9 mouse cellular contexts compared by ENCODE assay signal in the genomic region with DNA sequence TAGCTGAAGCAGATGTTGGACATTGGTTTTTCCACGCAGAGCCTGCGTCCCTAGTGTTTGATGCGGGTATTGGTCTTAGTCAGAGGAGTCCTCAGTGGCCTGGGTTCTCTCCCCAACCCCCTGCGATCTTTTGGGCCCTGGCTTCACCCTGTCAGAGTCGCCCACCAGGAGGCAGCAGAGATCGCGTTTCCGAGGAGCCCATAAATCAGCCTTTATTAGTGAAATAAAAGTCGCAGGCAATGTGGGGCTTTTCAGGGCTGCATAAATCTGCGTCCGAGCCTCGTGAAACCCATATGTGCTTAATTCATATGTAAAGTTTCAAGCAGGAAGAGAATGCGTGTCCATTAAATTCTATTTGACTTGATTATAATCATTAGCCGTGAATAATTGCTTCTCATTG. TPM values are rescaled to one million over a fixed set of nuclear protein-coding genes. Genes with fewer than 3 reads are reported as not detected.
DNase-seq lines count a peak whose midpoint lies in the region; ATAC-seq and TF ChIP-seq lines count a peak whose summit lies in the region.
"Had no signal": no experiment of that assay in that cellular context is flagged by ENCODE, and none has a peak within 500 bp of the region (broad histone marks: within the 10 kb centered on the region; RNA-seq: fewer than 3 reads in every experiment).

No protein-coding gene starts in this region.

- TF ChIP-seq CTCF in ES-Bruce4 (IDR thresholded peaks at IDR 0.05; ENCODE audit: low read depth, low read length): peak; percentile 84

- 0 out of 2 replicates have a peak, but pooled peaks have one; percentile 41 for ATAC-seq in erythroid progenitor cell, adult 5-6 weeks (replicated peaks; ENCODE audit: low FRiP score, poor library complexity, severe bottlenecking)
- ATAC-seq in hindbrain, embryonic 13.5 days (ENCODE audit: low FRiP score): 0 out of 2 replicates have a peak, but pooled peaks have one; percentile 8

- no peak overlapping the region for H3K4me3 ChIP-seq in ES-Bruce4 (ENCODE audit: low read depth, low read length)
- no peak overlapping the region for H3K4me3 ChIP-seq in hindbrain, embryonic 13.5 days
- H3K4me3 ChIP-seq: heart, embryonic 15.5 days had no signal

- TF ChIP-seq EP300 in ES-Bruce4 (IDR thresholded peaks at IDR 0.05; ENCODE audit: insufficient read depth, low read depth, low read length): no peak

- 3% methylated on average over 14 of the region's 14 CpGs for WGBS in hindbrain, embryonic 13.5 days

- H3K36me3 ChIP-seq in ES-Bruce4 (ENCODE audit: control insufficient read depth, insufficient read depth, low read length, poor library complexity, severe bottlenecking): no peaks in the 10 kb centered on the region
- no peaks in the 10 kb centered on the region for H3K36me3 ChIP-seq in hindbrain, embryonic 13.5 days
- H3K36me3 ChIP-seq: heart, embryonic 15.5 days had no signal

- TF ChIP-seq POLR2A in ES-Bruce4 (IDR thresholded peaks at IDR 0.05; ENCODE audit: insufficient read depth, low read length): no peak

- no peak overlapping the region for H3K9ac ChIP-seq in ES-Bruce4 (ENCODE audit: low read depth, poor library complexity, severe bottlenecking)
- H3K9ac ChIP-seq in hindbrain, embryonic 13.5 days: 0 out of 2 replicates have a peak overlapping the region, but pooled peaks have one; percentile 35
- H3K9ac ChIP-seq: heart, embryonic 15.5 days had no signal

- H3K27ac ChIP-seq in ES-Bruce4 (ENCODE audit: insufficient read depth, low read length): no peak overlapping the region
- H3K27ac ChIP-seq in hindbrain, embryonic 13.5 days: peak overlapping the region; percentile 67; the same call in 1 of the 2 replicates
- H3K27ac ChIP-seq: heart, embryonic 15.5 days had no signal

- no peaks in the 10 kb centered on the region for H3K27me3 ChIP-seq in ES-Bruce4 (ENCODE audit: control insufficient read depth, insufficient read depth, low read length, poor library complexity, severe bottlenecking)
- peaks cover 32% of the 10 kb centered on the region for H3K27me3 ChIP-seq in hindbrain, embryonic 13.5 days

- no peaks in the 10 kb centered on the region for H3K4me1 ChIP-seq in ES-Bruce4 (ENCODE audit: control insufficient read depth, insufficient read depth, low read length)
- H3K4me1 ChIP-seq in hindbrain, embryonic 13.5 days (replicated peaks): peaks cover 81% of the 10 kb centered on the region

- H3K9me3 ChIP-seq in ES-Bruce4 (replicated peaks; ENCODE audit: control insufficient read depth, insufficient read depth, low read length, poor library complexity, severe bottlenecking): no peaks in the 10 kb centered on the region
- no peaks in the 10 kb centered on the region for H3K9me3 ChIP-seq in hindbrain, embryonic 13.5 days
- H3K9me3 ChIP-seq: heart, embryonic 15.5 days had no signal

- H3K4me2 ChIP-seq in hindbrain, embryonic 13.5 days: peak overlapping the region; percentile 30
- H3K4me2 ChIP-seq: heart, embryonic 15.5 days had no signal

- peak; percentile 82 for DNase-seq in brain, adult 2 months (ENCODE audit: low read depth, low spot score)
- DNase-seq in left cerebral cortex, adult 11 months (ENCODE audit: low spot score): peak; percentile 59
- DNase-seq in lung, postnatal 4 days: peak; percentile 77 to 88
- peak; percentile 74 to 88 for DNase-seq in right cerebral cortex, postnatal 10 days (ENCODE audit: low spot score in 2 of 2)
- DNase-seq in urinary bladder, postnatal 25 days (ENCODE audit: low spot score): peak; percentile 85

RNA-seq across cellular contexts. Expression of a gene that starts 11.5 kb away (rescaled TPM):
- polyA plus RNA-seq in ES-Bruce4 (2011; ENCODE audit: insufficient read depth, insufficient read length, low read depth, missing spikeins): 6.7 and 7.6 TPM in 2 replicates
- not detected in 2 replicates for total RNA-seq in erythroid progenitor cell, adult 5-6 weeks (2015; ENCODE audit: low replicate concordance)
- 0.53 and 1.2 TPM in 2 replicates for total RNA-seq in erythroid progenitor cell, adult 5-6 weeks (2017; ENCODE audit: low replicate concordance)
- polyA plus RNA-seq in hindbrain, embryonic 13.5 days (2015; fragmentation: Nextera tagmentation; extraction: Ambion mirVana): 4.2 and 5.3 TPM in 2 replicates

RNA-seq across cellular contexts. Expression of a gene that starts 28.4 kb away (rescaled TPM):
- polyA plus RNA-seq in ES-Bruce4 (2011; ENCODE audit: insufficient read depth, insufficient read length, low read depth, missing spikeins): 519 and 544 TPM in 2 replicates
- total RNA-seq in erythroid progenitor cell, adult 5-6 weeks (2015; ENCODE audit: low replicate concordance): 59.5 and 78.6 TPM in 2 replicates
- total RNA-seq in erythroid progenitor cell, adult 5-6 weeks (2017; ENCODE audit: low replicate concordance): 48.1 and 60.8 TPM in 2 replicates
- 233 and 239 TPM in 2 replicates for polyA plus RNA-seq in hindbrain, embryonic 13.5 days (2015; fragmentation: Nextera tagmentation; extraction: Ambion mirVana)

RNA-seq across cellular contexts. Expression of a gene that starts 37.4 kb away (rescaled TPM):
- 0.51 and 0.82 TPM in 2 replicates for polyA plus RNA-seq in ES-Bruce4 (2011; ENCODE audit: insufficient read depth, insufficient read length, low read depth, missing spikeins)
- not detected in 2 replicates for total RNA-seq in erythroid progenitor cell, adult 5-6 weeks (2015; ENCODE audit: low replicate concordance)
- not detected in 2 replicates for total RNA-seq in erythroid progenitor cell, adult 5-6 weeks (2017; ENCODE audit: low replicate concordance)
- polyA plus RNA-seq in hindbrain, embryonic 13.5 days (2015; fragmentation: Nextera tagmentation; extraction: Ambion mirVana): 7.1 and 8.1 TPM in 2 replicates

RNA-seq across cellular contexts. Expression of a gene that starts 48.9 kb away (rescaled TPM):
- 0.59 and 1.0 TPM in 2 replicates for polyA plus RNA-seq in ES-Bruce4 (2011; ENCODE audit: insufficient read depth, insufficient read length, low read depth, missing spikeins)
- total RNA-seq in erythroid progenitor cell, adult 5-6 weeks (2015; ENCODE audit: low replicate concordance): 30.6 and 38.6 TPM in 2 replicates
- 63.9 and 69.1 TPM in 2 replicates for total RNA-seq in erythroid progenitor cell, adult 5-6 weeks (2017; ENCODE audit: low replicate concordance)
- polyA plus RNA-seq in hindbrain, embryonic 13.5 days (2015; fragmentation: Nextera tagmentation; extraction: Ambion mirVana): 4.4 and 5.6 TPM in 2 replicates
